Mouse (Mus musculus) B cell, adult 2 months (primary cell): Measurements from ENCODE around the gene Ajuba.
"Not testable (repeated sequence)": the region's sequence is repeated elsewhere in the genome, so short reads cannot be mapped to it uniquely, and the experiment has no call there.

Experiments
- DNase-seq, 2 experiments: peaks; one replicate each; pipeline ENCODE4 v3.0.0; 2022

Ajuba gene

GRCm38 (mm10) chr14:54577089-54577982 lies at the start of gene Ajuba:
TSS of gene Ajuba (minus strand) at chr14:54577558.
- DNase-seq, result peak; percentile 36 to 43

DNA sequence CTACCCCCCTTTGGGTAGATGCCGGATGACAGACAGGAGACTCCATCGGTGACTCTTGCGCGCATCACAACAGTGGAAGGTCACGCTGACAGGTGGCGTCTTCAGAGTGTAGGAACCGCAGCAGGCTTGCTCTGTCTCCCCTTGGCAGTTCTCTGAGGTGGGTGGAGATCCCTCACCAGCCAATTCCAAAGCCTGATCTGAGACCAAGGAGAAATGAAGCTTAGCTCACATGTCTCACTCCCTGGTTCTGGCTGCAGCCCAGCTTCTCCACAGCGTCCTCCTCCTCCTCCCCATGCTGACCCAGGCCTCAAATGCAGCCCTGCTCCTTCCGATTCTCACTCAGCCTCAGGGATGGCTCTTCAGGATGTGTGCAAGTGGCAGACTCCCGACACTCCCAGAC lies 47.6 kb upstream of the Ajuba start:
- DNase-seq, result no peak

DNA sequence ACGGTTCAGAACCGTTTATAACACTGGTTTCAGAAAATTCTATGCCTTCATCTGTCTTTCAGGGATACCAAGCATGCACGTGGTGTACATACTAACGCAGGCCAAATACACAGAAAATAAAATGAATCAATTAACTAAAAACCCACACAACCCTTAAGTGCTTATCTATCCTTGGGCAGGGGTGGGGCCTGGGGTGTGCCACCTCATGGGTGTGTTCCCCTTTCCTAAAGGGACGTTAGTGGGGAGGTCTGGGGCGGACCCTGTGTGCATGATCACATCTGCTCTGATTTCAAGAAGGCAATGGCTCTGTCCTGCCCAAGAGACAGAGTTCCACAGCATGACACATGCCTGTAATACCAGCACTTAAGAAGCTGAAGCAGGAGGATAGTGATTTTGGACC lies 46.0 kb upstream of the Ajuba start:
- no peak for DNase-seq

GRCm38 (mm10) chr14:54621133-54621532 lies 43.8 kb upstream of the Ajuba start, which contains the start of gene Psmb11:
TSS of gene Psmb11 (plus strand) at chr14:54621433.
- DNase-seq, result no peak

- DNase-seq, result peak; percentile 86 to 88
Observed at GRCm38 (mm10) chr14:54617897-54618365, 40.6 kb upstream of the Ajuba start, which contains the start of gene Psmb5. TSS of gene Psmb5 (minus strand) at chr14:54618022.

DNA sequence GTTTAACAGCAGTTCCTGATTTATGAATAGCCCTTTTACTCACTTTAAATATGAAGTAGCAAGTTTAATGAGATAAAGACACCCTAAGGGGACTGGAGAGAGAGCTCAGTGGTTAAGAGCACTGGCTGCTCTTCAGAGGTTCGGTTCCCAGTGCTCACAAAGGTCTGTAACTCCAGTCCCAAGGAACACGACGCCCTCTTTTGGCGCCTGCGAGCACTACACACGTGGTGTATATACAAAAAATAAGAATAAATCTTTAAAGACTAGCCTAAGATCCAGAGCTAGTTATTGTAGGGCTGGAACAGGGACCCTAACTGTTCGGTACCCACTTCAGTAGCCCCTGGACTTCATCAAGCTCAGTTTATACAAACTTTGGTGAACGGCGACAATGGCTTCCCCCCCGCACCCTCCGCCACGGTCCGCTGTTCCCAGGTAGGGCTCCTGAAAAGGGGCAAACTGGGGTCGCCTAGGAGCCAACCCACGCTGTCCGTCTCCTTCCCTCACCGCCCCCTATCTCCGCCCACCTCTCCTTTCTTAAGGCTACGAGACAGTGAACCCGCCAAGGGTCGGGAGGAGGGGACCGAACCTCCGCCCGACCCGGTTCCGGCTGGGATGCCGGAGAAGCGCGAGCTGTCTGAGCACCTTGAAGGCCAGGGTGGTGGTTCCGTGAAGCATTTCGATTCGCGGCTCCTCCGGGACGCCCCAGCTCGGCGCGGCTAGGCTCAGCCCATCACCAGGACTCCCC lies 40.0 kb upstream of the Ajuba start:
- DNase-seq, result peak; percentile 32 to 37

DNA sequence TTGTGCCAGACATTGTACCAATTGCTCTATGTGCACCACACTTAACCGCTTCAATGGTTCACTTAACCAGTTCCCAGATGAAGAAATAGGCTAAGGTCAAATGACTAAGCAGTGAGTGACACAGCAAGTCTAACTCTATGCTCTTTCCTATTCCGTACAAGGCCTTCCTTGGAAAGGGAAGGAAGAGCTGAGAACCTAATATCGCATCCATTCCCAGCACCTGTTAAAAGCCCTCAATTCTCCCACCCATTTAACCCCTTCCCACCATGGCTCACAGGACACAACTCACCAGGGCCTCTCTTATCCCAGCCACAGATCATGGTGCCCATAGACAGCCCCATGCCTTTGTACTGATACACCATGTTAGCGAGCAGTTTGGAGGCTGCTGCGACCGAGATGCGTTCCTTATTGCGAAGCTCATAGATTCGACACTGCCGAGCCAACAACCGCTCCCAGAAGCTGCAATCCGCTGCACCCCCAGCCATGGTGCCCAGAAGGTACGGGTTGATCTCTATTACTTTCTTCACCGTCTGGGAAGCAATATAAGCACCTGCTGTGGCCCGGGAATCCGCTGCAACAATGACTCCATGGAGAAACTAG lies 39.0 kb upstream of the Ajuba start:
- no peak for DNase-seq

DNA sequence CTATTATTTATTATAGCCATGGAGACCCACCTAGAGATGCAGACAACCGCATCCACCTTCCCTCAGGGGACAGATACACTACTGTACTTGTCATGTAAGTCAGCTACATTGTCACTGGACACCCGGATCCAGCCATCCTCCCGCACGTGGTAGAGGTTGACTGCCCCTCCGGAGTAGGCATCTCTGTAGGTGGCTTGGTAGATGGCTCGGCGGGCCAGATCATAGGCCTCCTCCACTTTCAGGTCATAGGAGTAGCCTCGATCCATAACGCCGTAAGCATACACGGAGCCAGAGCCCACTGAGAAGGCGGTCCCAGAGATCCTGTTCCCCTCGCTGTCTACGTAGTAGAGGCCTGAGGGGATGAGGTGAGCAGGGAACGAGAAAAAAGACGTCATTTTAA lies 36.8 kb upstream of the Ajuba start:
- DNase-seq, result not testable (repeated sequence)

DNA sequence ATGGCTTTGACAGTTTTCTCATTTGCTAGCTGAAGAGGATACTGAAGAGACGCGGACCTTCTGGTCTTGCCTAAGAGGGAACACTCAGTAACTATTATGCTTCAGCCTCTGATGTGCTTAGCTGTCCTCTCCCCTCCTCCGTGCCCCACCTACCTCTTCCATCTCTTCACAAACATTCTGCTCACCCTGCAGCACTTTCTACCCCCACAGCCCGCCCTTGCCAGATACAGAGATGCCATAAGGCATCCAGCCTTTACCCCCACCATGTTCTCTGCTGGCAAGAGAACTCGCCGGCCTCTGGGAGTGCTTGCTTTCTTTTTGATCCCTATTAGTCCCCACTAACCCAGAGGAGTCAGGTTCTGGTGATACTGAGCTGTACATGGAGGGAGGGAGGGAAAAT lies 33.3 kb upstream of the Ajuba start:
- no peak for DNase-seq

GRCm38 (mm10) chr14:54609962-54610361 lies 32.6 kb upstream of the Ajuba start:
- DNase-seq, result peak; percentile 63 to 70

GRCm38 (mm10) chr14:54609245-54609644 lies 31.9 kb upstream of the Ajuba start:
- DNase-seq, result no peak

- DNase-seq, result no peak
Observed at GRCm38 (mm10) chr14:54607226-54607625, 29.9 kb upstream of the Ajuba start.

GRCm38 (mm10) chr14:54605752-54606321 lies 28.5 kb upstream of the Ajuba start, which contains the start of gene 4931414P19Rik:
TSS of gene 4931414P19Rik (minus strand) at chr14:54605993.
- peak; percentile 82 to 83 for DNase-seq

GRCm38 (mm10) chr14:54603686-54604085 lies 26.3 kb upstream of the Ajuba start:
- no peak for DNase-seq

DNA sequence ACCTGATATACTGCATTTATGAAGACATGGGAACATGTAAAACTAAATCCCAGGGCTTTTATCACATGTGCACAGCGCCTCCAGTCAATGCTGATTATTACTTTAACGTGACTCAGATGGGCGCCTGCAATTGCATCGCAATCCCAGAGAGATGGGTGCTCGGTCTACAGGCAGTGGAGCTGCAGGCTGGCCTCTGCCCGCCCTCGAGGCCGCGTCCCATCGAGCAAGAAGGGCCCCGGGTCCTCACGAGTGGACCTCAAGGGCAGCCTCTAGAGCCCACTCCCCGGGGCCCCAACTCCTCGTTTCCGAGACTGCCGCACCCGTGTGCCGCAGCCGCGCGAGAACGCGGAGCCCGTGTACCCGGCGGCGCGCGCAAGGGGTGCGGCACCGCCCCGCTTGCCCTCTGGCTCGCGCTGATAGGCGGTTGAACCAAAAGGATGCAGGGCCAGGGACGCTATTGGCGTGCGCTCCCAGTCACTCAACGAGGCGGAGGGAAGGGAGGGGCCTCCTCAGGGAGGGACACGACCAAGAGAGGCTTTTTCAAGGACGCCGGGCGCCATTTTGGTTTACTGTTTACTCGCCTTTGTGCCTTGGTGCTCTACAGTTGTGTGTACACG lies 25.8 kb upstream of the Ajuba start:
- DNase-seq, result peak; percentile 92 to 95

DNA sequence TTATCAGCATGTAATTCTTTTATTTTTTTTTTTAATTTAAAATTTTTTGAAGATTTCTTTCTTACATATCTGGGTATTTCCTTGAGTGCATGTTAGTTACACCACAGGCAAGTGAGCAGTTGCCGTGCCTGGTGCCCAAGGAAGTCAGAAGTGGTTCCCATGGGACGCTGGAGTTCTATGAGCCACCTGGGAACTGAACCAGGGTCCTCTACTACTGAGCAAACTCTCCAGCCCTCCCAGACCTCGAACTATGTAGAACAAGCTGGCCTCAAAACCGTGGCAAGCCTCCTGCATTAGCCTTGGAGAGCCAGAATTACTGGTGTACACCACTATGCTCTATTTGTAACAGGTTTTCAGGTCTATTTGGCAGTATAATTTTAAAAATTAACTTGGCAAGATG lies 25.3 kb upstream of the Ajuba start:
- DNase-seq, result no peak

DNA sequence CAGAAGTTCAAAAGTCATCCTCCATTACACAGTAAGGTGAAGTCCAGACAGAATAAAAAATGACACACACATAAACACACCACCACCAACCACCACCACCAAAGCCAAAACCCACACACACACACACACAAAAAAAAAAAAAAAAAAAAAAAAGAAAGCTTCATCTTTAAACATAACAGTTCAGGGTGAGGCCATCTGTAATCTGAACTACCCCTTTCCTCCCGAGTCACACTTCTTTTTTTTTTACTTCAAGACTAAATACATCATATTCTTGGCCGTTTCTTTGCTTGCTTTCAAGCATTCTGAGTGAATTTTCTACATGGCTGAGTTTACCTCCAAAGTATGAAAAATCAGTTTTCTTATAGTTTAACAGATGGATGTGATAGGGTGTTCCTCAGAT lies 24.2 kb upstream of the Ajuba start:
- DNase-seq, result no peak

- DNase-seq, result peak; percentile 42 to 50
Observed at GRCm38 (mm10) chr14:54597084-54597483, 19.7 kb upstream of the Ajuba start.

- DNase-seq, result no peak
Observed at GRCm38 (mm10) chr14:54594631-54595414, 17.5 kb upstream of the Ajuba start.

DNA sequence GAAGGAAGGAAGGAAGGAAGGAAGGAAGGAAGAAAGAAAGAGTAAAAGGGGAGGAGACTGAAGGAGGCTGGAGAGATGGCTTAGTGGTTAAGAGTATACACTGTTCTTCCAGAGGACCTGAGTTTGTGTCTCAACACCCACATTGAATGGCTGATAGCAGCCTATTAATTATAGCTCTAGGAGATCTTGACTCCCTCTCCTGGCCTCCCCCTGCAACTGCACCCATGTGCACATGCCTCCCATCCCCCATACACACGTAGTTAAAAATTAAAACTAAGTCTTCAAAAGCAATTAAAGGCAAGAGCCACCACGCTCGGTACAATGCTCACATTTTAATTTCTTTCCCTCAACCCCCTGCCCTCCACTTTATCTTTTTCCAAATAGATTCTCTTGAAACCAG lies 16.7 kb upstream of the Ajuba start:
- no peak for DNase-seq

GRCm38 (mm10) chr14:54592319-54592934 lies 15.1 kb upstream of the Ajuba start:
- no peak for DNase-seq
